8 mouse cellular contexts compared by ENCODE assay signal in the genomic region with DNA sequence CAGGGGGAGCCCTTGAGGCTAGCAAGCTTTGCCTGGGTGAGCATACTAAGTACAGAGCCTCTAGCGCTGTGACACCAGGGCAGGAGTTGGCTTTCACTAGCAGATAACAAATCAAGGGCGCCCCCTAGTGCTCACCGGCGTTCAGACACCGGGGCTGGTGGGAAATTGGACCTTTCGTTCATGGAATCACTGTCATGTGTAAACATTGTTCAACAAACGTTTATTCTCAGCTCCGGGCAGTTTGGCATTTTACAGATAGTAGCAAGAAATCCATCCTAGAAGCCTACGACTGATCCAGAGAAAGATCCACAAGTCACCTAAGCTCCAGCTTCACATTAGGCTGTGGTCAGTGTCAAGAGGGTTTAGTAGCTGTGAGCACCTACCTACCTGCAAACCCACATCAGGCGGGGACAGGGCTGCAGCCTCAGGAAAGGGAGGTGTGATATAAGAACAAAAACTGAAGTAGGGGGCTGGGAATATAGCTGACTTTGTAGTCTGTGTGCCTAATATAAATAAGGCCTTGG. TPM values are rescaled to one million over a fixed set of nuclear protein-coding genes. Genes with fewer than 3 reads are reported as not detected.
A peak's percentile ranks its signal among the peaks of the same experiment; 100 is the strongest.
DNase-seq lines count a peak whose midpoint lies in the region; ATAC-seq lines count a peak whose summit lies in the region.

No protein-coding gene starts in this region.

- no peaks in the 10 kb centered on the region for H3K36me3 ChIP-seq in embryonic facial prominence, embryonic 14.5 days (ENCODE audit: control insufficient read depth, insufficient read depth, low read length)
- no peaks in the 10 kb centered on the region for H3K36me3 ChIP-seq in limb, embryonic 12.5 days
- no peaks in the 10 kb centered on the region for H3K36me3 ChIP-seq in midbrain, embryonic 16.5 days (ENCODE audit: control insufficient read depth, insufficient read depth, low read length)

- no peak overlapping the region for H3K4me2 ChIP-seq in embryonic facial prominence, embryonic 14.5 days (ENCODE audit: low read depth, low read length)
- no peak overlapping the region for H3K4me2 ChIP-seq in limb, embryonic 12.5 days
- no peak overlapping the region for H3K4me2 ChIP-seq in midbrain, embryonic 16.5 days (ENCODE audit: low read length)

- DNase-seq in 416B (ENCODE audit: low read depth), result peak; percentile 97
- DNase-seq in adrenal gland, postnatal 4 days (ENCODE audit: low spot score in 2 of 2), result peak; percentile 92 to 97
- peak; percentile 98 for DNase-seq in embryonic facial prominence, embryonic 14.5 days (ENCODE audit: low spot score)
- peak; percentile 95 for DNase-seq in heart, adult 8-10 months (ENCODE audit: low spot score)
- peak; percentile 95 to 98 for DNase-seq in kidney, adult 8-10 months
- peak; percentile 90 to 96 for DNase-seq in spleen, postnatal 10 days (ENCODE audit: low spot score in 2 of 2)

- H3K4me3 ChIP-seq in embryonic facial prominence, embryonic 14.5 days (ENCODE audit: low read depth, low read length), result no peak overlapping the region
- H3K4me3 ChIP-seq in limb, embryonic 12.5 days (replicated peaks), result no peak overlapping the region
- H3K4me3 ChIP-seq in midbrain, embryonic 16.5 days (ENCODE audit: low read depth, low read length), result no peak overlapping the region

- no peak overlapping the region for H3K9ac ChIP-seq in embryonic facial prominence, embryonic 14.5 days (ENCODE audit: low read depth, low read length)
- no peak overlapping the region for H3K9ac ChIP-seq in limb, embryonic 12.5 days (replicated peaks)
- no peak overlapping the region for H3K9ac ChIP-seq in midbrain, embryonic 16.5 days (ENCODE audit: low read depth, low read length)

- peaks cover 23% of the 10 kb centered on the region for H3K4me1 ChIP-seq in embryonic facial prominence, embryonic 14.5 days (ENCODE audit: control insufficient read depth, insufficient read depth, low read length)
- peaks cover 46% of the 10 kb centered on the region for H3K4me1 ChIP-seq in limb, embryonic 12.5 days (replicated peaks)
- no peaks in the 10 kb centered on the region for H3K4me1 ChIP-seq in midbrain, embryonic 16.5 days (ENCODE audit: control insufficient read depth, insufficient read depth, low read length)

- ATAC-seq in embryonic facial prominence, embryonic 14.5 days (ENCODE audit: low read depth), result peak; percentile 90
- ATAC-seq in limb, embryonic 12.5 days (ENCODE audit: insufficient number of reproducible peaks, insufficient read depth, low FRiP score, low TSS enrichment, low read depth), result peak; percentile 69
- peak; percentile 83 for ATAC-seq in midbrain, embryonic 16.5 days

- H3K27ac ChIP-seq in embryonic facial prominence, embryonic 14.5 days (replicated peaks; ENCODE audit: low read depth, low read length), result no peak overlapping the region
- H3K27ac ChIP-seq in limb, embryonic 12.5 days, result no peak overlapping the region
- H3K27ac ChIP-seq in midbrain, embryonic 16.5 days (ENCODE audit: low read length), result no peak overlapping the region

- H3K27me3 ChIP-seq in embryonic facial prominence, embryonic 14.5 days (replicated peaks; ENCODE audit: control insufficient read depth, insufficient read depth, low read length), result no peaks in the 10 kb centered on the region
- H3K27me3 ChIP-seq in limb, embryonic 12.5 days, result no peaks in the 10 kb centered on the region; the same call in 1 of the 2 replicates
- no peaks in the 10 kb centered on the region for H3K27me3 ChIP-seq in midbrain, embryonic 16.5 days (ENCODE audit: control insufficient read depth, insufficient read depth, low read depth, low read length)

- WGBS in embryonic facial prominence, embryonic 14.5 days, result 12% methylated on average over 10 of the region's 10 CpGs
- 11% methylated on average over 10 of the region's 10 CpGs for WGBS in limb, embryonic 12.5 days
- 13% methylated on average over 10 of the region's 10 CpGs for WGBS in midbrain, embryonic 16.5 days

- H3K9me3 ChIP-seq in embryonic facial prominence, embryonic 14.5 days (ENCODE audit: control insufficient read depth, low read length), result no peaks in the 10 kb centered on the region
- H3K9me3 ChIP-seq in limb, embryonic 12.5 days, result no peaks in the 10 kb centered on the region
- H3K9me3 ChIP-seq in midbrain, embryonic 16.5 days (replicated peaks; ENCODE audit: control insufficient read depth, low read length, poor library complexity, severe bottlenecking), result no peaks in the 10 kb centered on the region

RNA-seq across cellular contexts. Expression of gene Phykpl, which starts 44.7 kb away (rescaled TPM):
- 10 to 100 TPM; 39.2 to 42.2 TPM for total RNA-seq in adrenal gland, postnatal 4 days (2021)
- 15.2 and 17.4 TPM in 2 replicates for polyA plus RNA-seq in embryonic facial prominence, embryonic 14.5 days (2014; fragmentation: Nextera tagmentation; extraction: Ambion mirVana)
- total RNA-seq in heart, adult 8-10 months (2022), result 1 to 10 TPM; 8.5 to 9.6 (median 8.9) TPM
- 15.0 and 16.9 TPM in 2 replicates for polyA plus RNA-seq in limb, embryonic 12.5 days (2016; fragmentation: Nextera tagmentation; extraction: Ambion mirVana)
- polyA plus RNA-seq in midbrain, embryonic 16.5 days (2015; fragmentation: Nextera tagmentation; extraction: Ambion mirVana), result 9.4 and 9.7 TPM in 2 replicates
